Mouse (Mus musculus) adrenal gland, postnatal 10 days (tissue): ENCODE results near the gene Nfic. TPM values are rescaled to one million over a fixed set of nuclear protein-coding genes. Genes with fewer than 3 reads are reported as not detected.
A peak's percentile ranks its signal among the peaks of the same experiment; 100 is the strongest.

Experiments used
- DNase-seq: peaks from one replicate; pipeline ENCODE4 v3.0.0; 2021; ENCODE audit warnings: mixed read lengths
- total RNA-seq, 2 experiments: library from RNA; stranded (reverse); gene quantifications; 2 replicates each; pipeline ENCODE4 v1.2.3; 2021

The Nfic gene
- total RNA-seq, 2 experiments from 2014 or later, result 99.9 to 129 TPM

- DNase-seq, result no peak
Measured at GRCm38 (mm10) chr10:81404082-81404481, 51.4 kb downstream of the Nfic start.

- DNase-seq, result no peak
Measured at GRCm38 (mm10) chr10:81403511-81403910, 51.9 kb downstream of the Nfic start.

GRCm38 (mm10) chr10:81402227-81402765 lies 53.1 kb downstream of the Nfic start:
- DNase-seq, result no peak

- peak; percentile 69 for DNase-seq
Measured at GRCm38 (mm10) chr10:81401521-81402226, 53.8 kb downstream of the Nfic start.

GRCm38 (mm10) chr10:81401205-81401520 lies 54.3 kb downstream of the Nfic start:
- no peak for DNase-seq

GRCm38 (mm10) chr10:81400371-81401204 lies 54.8 kb downstream of the Nfic start:
- no peak for DNase-seq

- no peak for DNase-seq
Measured at GRCm38 (mm10) chr10:81399798-81400308, 55.6 kb downstream of the Nfic start.

- DNase-seq, result no peak
Measured at GRCm38 (mm10) chr10:81399296-81399695, 56.1 kb downstream of the Nfic start.

GRCm38 (mm10) chr10:81396749-81397148 lies 58.7 kb downstream of the Nfic start:
- no peak for DNase-seq

GRCm38 (mm10) chr10:81395865-81396264 lies 59.6 kb downstream of the Nfic start:
- no peak for DNase-seq

GRCm38 (mm10) chr10:81395127-81395526 lies 60.3 kb downstream of the Nfic start:
- DNase-seq, result peak; percentile 76

- DNase-seq, result peak; percentile 47
Measured at GRCm38 (mm10) chr10:81393456-81394063, 61.9 kb downstream of the Nfic start.

GRCm38 (mm10) chr10:81392781-81393185 lies 62.7 kb downstream of the Nfic start, which contains the start of gene Smim24:
Gene Smim24 (plus strand): TSS chr10:81393051.
- no peak for DNase-seq

GRCm38 (mm10) chr10:81392270-81392669 lies 63.2 kb downstream of the Nfic start:
- DNase-seq, result no peak

- DNase-seq, result peak; percentile 41
Measured at GRCm38 (mm10) chr10:81390678-81390965, 64.8 kb downstream of the Nfic start.

- peak; percentile 84 for DNase-seq
Measured at GRCm38 (mm10) chr10:81389801-81390677, 65.4 kb downstream of the Nfic start.

GRCm38 (mm10) chr10:81389373-81389772 lies 66.1 kb downstream of the Nfic start:
- DNase-seq, result peak; percentile 81

GRCm38 (mm10) chr10:81388505-81389055 lies 66.9 kb downstream of the Nfic start, which contains the start of gene Gm48552:
Gene Gm48552 (plus strand): TSS chr10:81389005.
- no peak for DNase-seq

GRCm38 (mm10) chr10:81387716-81388115 lies 67.7 kb downstream of the Nfic start:
- peak; percentile 16 for DNase-seq

GRCm38 (mm10) chr10:81385603-81386306 lies 69.7 kb downstream of the Nfic start:
- peak; percentile 52 for DNase-seq

- DNase-seq, result no peak
Measured at GRCm38 (mm10) chr10:81384605-81384982, 70.8 kb downstream of the Nfic start.
